Mouse (Mus musculus): ENCODE results near the gene Fam216a.

Fam216a gene

DNA sequence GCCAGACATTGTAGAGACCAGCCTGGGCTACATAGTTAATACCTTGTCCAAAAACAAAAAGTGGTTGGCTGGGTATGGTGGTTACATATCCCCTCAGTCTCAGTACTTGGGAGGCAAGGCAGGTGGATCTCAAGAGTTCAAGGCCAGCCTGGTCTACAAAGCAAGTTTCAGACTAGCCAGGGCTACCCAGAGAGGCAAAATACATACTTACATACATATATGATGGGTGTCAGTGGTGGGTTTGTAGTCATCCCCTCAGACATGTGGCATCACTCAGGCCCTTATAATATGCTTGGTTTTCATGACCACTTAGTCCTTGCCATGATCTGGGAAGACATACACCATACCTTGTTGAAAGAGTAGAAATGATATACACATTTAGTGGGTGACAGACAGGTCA, 18.5 kb upstream of the Fam216a start:
- DNase-seq, result no peak

- no peak for DNase-seq
Measured at GRCm38 (mm10) chr5:122390006-122390405, 17.8 kb upstream of the Fam216a start.

DNA sequence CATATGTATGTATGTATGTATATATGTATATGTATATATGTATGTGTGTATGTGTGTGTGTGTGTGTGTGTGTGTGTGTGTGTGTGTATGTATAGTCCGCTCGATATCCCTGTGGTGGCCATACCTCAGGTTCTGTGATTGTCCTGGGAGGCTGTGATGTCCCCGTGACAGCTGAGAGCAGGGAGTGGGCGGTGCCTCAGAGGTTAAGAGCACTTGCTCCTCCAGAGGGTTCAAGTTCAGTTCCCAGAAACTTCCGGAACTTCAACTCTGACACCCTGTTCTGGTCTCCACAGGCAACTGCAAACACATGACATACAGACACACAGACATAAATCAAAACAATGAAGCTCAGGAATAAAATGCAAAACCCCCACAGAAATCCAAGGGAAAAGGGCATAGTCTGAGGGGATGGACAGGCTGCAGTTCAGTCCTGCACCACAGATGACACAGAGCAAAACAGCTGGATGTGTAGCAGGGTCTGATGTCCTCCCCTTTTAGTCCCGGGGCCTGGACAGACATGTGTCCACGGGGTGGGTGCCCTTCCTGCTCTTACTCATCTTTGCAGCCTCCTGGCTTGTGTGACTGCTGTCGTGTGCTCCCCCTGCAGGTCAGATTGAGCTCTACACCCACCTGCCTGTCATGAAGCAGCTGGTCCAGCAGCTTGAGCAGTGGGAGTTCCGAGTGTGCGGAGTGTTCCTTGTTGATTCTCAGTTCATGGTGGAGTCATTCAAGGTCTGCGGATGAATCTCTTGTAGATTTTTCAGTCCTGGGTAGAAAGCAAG, 7.4 kb upstream of the Fam216a start:
- peak; percentile 78 for DNase-seq

- no peak for DNase-seq
Measured at GRCm38 (mm10) chr5:122378171-122378570, 6.0 kb upstream of the Fam216a start.

- no peak for DNase-seq
Measured at GRCm38 (mm10) chr5:122377101-122377833, 5.1 kb upstream of the Fam216a start.

- DNase-seq, result no peak
Measured at GRCm38 (mm10) chr5:122372878-122373277, 714 bp upstream of the Fam216a start.

GRCm38 (mm10) chr5:122371591-122372191, 473 bp downstream of the Fam216a start, which contains the start of gene Gpn3:
Gene Gpn3, plus strand, starts transcription at chr5:122371876.
- no peak for DNase-seq

DNA sequence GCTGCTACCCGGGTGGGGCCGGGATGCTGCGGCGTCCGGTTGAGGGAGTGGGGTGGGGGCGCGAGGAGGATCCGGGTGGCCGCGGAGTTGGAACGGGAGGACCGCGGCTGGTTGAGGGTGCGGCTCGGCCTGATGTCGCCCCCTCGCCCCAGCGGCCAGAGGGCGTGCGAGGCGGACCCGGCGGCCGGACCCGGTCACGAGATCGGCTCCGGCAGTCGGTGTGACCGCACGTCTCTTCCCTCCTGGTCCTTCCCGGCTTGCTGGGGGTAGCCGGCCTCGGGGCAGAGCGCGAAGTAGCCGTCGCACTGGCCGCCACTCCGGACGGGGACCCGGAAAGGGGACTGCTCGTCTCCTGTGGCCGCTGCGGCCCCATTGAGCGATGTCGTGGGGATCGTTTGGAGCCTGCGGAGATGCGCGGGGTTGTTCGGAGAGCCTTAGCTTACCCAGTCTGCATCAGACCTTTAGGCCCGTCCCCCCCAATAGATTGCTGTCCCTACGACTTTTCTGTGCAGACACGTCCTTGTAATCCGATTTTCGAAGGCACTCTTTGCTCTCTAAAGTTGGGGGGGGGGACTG, 17.6 kb downstream of the Fam216a start:
- no peak for DNase-seq

GRCm38 (mm10) chr5:122353807-122354491, 18.2 kb downstream of the Fam216a start, which contains the start of the genes Rad9b and Vps29:
Gene Rad9b, minus strand, starts transcription at chr5:122354233.
Gene Vps29, plus strand, starts transcription at chr5:122354369.
- DNase-seq, result peak; percentile 98

DNA sequence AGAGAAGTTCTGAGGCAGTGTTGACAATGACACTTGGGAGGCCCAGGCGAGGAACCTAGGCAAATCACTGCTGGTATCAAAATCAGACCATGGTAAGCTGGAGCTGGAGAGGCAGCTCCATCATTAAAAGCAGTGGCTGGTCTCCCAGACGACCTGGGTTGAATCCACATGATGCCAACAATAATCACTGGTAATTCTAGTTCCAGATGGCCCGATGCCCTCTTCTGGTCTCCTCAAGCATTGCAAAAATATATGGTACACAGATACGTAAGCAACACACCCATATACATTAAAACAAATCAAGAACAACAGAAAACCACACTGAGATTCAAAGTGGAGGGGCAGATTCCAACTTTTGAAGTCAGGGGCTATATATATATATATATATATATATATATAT, 26.4 kb downstream of the Fam216a start:
- DNase-seq, result no peak

DNA sequence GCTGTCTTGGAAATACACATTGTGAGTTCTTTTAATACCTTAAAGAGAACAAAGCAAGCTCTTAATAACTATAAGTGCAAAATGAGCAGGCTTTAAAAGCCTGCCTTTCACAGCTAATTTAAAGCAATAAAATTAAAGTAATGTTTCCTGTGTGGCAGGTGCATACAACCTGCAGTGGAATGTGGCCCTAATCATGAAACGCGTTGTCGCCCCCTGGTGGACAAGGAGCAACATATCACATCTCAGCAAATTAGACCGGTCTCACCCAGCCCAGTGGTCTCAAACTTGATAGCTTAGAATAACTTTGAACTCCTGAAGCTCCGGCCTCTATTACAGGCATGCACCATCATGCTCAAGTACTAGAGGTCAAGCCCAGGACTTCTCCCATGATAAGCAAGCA, 27.9 kb downstream of the Fam216a start:
- peak; percentile 78 for DNase-seq

GRCm38 (mm10) chr5:122343768-122344167, 28.4 kb downstream of the Fam216a start:
- DNase-seq, result no peak

DNA sequence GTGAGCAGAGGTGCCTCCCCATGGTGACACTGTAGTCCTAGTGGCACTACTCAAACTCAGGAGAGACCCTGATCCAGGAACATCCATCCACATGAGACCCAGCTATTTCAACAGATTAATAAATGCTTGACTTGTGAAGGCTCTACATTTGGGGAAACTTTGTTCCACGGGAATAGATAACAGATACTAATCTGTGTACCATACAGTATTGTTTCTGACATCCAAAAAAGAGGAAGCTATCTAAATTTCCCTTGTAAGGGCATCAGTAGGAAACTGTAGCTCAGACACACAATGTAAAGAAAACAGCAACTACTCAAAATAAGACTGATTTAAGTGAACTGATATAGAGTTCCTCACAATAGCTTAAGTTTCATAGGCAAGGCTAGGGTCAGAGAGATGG, 29.3 kb downstream of the Fam216a start:
- DNase-seq, result no peak

DNA sequence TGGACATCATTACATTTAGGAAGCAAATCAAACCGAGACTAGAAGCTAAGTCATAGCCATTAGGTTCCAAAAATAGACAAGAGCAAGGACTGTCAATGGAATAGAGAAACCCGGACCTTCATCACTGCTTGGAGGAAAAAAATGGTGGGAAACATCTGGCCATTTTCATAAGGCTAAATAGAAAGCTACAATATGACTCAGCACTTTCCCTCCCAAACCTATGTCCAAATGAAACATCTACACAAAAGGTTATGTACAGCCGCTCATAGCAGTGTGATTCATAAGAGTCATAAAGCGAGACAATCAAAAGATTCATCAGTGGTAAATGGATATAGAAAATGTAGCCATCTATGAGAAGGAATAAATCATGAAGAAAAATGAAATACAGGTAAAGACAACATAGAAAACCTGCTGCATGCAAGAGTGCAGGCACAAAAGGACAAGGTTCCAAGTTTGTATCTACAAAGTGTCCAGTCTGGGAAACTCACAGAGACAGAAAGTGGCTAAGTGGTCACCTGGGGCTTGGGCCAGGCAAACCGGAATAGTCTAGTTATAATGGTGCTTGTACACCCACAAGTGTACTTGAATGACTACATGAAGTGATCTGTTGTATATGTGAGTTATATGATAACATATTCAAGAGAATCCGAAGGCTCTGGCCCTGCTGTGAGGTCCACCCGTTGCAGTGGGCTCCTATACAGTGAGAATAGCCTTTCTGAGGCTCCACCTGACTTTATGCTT, 35.4 kb downstream of the Fam216a start:
- DNase-seq, result no peak

GRCm38 (mm10) chr5:122334682-122335081, 37.5 kb downstream of the Fam216a start:
- DNase-seq, result no peak

GRCm38 (mm10) chr5:122330269-122330668, 41.9 kb downstream of the Fam216a start:
- no peak for DNase-seq

DNA sequence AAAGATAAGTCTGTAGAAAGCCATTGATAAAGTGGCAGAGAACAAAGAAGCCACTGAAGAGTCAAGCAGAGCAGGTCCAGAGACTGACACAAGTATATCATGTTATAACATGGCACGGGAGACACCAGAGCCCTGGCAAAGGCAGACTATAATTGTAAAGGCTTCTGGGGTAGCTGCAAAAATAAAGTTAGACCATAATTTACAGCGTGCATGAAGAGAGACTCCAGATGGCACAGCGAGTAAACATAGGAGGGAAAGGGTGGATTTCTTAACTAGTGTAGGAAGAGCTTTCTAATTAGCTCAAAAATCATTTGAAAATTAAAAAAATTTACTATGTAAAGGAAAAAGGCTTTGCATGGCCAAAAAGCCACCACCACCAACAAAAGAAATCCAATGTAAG, 44.9 kb downstream of the Fam216a start:
- DNase-seq, result no peak

DNA sequence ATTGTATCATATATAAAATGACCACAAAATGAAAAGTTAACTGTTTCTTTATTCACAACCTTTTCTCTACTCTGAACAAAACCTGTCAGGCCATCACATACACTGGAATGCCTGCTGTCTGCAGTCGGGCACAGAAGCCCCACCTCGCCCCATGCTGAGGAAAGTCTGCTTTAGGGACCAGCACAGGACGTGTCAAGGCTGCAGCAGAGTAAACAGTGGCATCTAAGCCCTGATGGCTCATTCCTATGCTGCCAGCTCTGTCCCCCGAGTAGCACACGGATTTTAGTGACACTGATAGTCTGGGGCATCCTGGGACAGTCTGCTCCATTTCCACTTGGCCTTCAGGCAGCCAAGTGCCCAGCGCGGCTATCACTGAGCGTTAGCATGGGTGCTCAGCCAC, 46.7 kb downstream of the Fam216a start:
- no peak for DNase-seq

DNA sequence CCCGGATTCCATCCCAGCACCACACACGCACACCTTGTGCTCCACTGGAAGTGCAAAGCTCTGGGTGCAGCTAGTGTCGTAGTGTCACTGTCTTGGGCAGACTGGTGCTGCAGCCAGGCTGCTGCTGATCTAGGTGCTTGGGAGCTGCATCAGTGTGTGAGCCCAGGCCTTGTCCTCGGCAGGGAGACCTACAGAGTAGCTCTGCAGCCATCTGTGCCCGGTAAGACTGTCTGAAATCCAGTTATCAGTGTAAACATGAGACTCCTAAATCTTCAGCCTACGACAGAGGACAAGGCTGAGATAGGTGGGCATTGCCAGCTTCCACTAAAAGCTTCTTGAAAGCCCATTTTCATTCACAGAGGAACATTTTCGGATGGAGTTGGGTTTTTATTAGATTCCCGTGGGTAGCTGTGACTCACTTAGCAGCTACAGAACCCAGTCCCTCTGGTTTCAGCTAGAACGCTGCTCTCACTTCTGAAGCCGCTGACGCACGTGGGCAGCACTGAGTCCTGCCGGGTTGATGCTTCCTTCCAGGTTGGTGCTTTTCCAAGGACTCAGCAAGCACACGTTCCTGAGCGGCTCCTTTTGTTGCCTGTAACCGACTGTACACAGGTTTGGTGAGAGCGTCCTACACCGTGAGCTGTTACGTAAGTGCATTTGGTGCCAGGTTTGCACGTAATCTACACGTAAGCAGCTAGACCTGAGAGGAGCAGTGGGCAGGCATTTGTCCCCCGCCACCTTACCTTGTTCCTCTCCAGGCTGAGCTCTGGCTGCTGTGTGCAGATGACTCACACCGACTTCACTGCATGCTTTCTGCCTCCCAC, 47.3 kb downstream of the Fam216a start:
- no peak for DNase-seq

GRCm38 (mm10) chr5:122323523-122323922, 48.6 kb downstream of the Fam216a start:
- DNase-seq, result no peak

- no peak for DNase-seq
Measured at GRCm38 (mm10) chr5:122320205-122320781, 51.9 kb downstream of the Fam216a start.
